Mouse (Mus musculus) embryonic stem cell, embryonic (primary cell): Measurements from ENCODE around the gene Tpk1.

Source experiments
- CTCF ChIA-PET, 4 experiments: fragments of 300-600 bp in 2 of 4; fragments of 350-600 bp in 2 of 4; sonication (Branson Sonifier 250); formaldehyde crosslinking; loops; one replicate each; lab custom pipeline; 2022; ENCODE audit warnings: inconsistent platforms in 2 of 4; lab: Charles Lee
- POLR2A ChIA-PET, 4 experiments: fragments of 300-600 bp in 2 of 4; fragments of 350-600 bp in 2 of 4; sonication (Branson Sonifier 250); formaldehyde crosslinking; loops; one replicate each; lab custom pipeline; 2022; ENCODE audit warnings: antibody characterized with exemption in 4 of 4, inconsistent platforms in 1 of 4; lab: Charles Lee

The Tpk1 gene

GRCm38 (mm10) chr6:43391358-43391757 is 274.7 kb downstream of the Tpk1 start:
- ChIA-PET CTCF (no interaction called here), POLR2A (no interaction called here)

GRCm38 (mm10) chr6:43387273-43387672 is 278.8 kb downstream of the Tpk1 start:
- CTCF ChIA-PET: no interaction called here
- POLR2A ChIA-PET: interaction anchor here in 1 of 4 experiments (1.1 kb wide), 1 partner anchor 11 kb away, joined by 3 read pairs; no protein-coding TSS in a partner anchor

- ChIA-PET CTCF (no interaction called here), POLR2A (interaction anchor here in 1 of 4 experiments (0.9 kb wide), 1 partner anchor 136 kb away, joined by 3 read pairs; no protein-coding TSS in a partner anchor)
Measured at GRCm38 (mm10) chr6:43384841-43385240, 281.2 kb downstream of the Tpk1 start.

- CTCF ChIA-PET: no interaction called here
Measured at GRCm38 (mm10) chr6:43384304-43384703, 281.8 kb downstream of the Tpk1 start.

GRCm38 (mm10) chr6:43382750-43383149 is 283.3 kb downstream of the Tpk1 start:
- ChIA-PET POLR2A (interaction anchor here in 1 of 4 experiments (0.9 kb wide), 1 partner anchor 24 kb away, joined by 3 read pairs; no protein-coding TSS in a partner anchor), CTCF (no interaction called here)

More at GRCm38 (mm10) chr6:43384304-43384703, 281.8 kb downstream of the Tpk1 start:
- POLR2A ChIA-PET: no interaction called here

GRCm38 (mm10) chr6:43382284-43382683 is 283.8 kb downstream of the Tpk1 start:
- CTCF ChIA-PET: no interaction called here

GRCm38 (mm10) chr6:43373206-43373605 is 292.9 kb downstream of the Tpk1 start:
- CTCF ChIA-PET: no interaction called here
- POLR2A ChIA-PET: no interaction called here

More at GRCm38 (mm10) chr6:43382284-43382683, 283.8 kb downstream of the Tpk1 start:
- POLR2A ChIA-PET: no interaction called here

GRCm38 (mm10) chr6:43367434-43367945 is 298.6 kb downstream of the Tpk1 start:
- ChIA-PET CTCF (no interaction called here), POLR2A (no interaction called here)

- POLR2A ChIA-PET: no interaction called here
- CTCF ChIA-PET: no interaction called here
Measured at GRCm38 (mm10) chr6:43366952-43367351, 299.1 kb downstream of the Tpk1 start.

GRCm38 (mm10) chr6:43363917-43364316 is 302.2 kb downstream of the Tpk1 start:
- CTCF ChIA-PET: no interaction called here
- POLR2A ChIA-PET: no interaction called here

GRCm38 (mm10) chr6:43363291-43363820 is 302.7 kb downstream of the Tpk1 start:
- ChIA-PET POLR2A (interaction anchor here in 2 of 4 experiments (0.6 to 1.0 kb wide), 2 partner anchors 29 to 262 kb away, joined by 3 to 7 read pairs; no protein-coding TSS in a partner anchor), CTCF (no interaction called here)

- CTCF ChIA-PET: interaction anchor here in 1 of 4 experiments (0.6 kb wide), 1 partner anchor 340 kb away, joined by 3 read pairs; no protein-coding TSS in a partner anchor
- POLR2A ChIA-PET: no interaction called here
Measured at GRCm38 (mm10) chr6:43361248-43361647, 304.8 kb downstream of the Tpk1 start.

GRCm38 (mm10) chr6:43360214-43360613 is 305.9 kb downstream of the Tpk1 start:
- POLR2A ChIA-PET: no interaction called here
- CTCF ChIA-PET: interaction anchor here in 1 of 4 experiments (0.6 kb wide), 1 partner anchor 788 kb away, joined by 3 read pairs; no protein-coding TSS in a partner anchor

GRCm38 (mm10) chr6:43354562-43355241 is 311.4 kb downstream of the Tpk1 start:
- POLR2A ChIA-PET: no interaction called here
- CTCF ChIA-PET: no interaction called here

- CTCF ChIA-PET: no interaction called here
- POLR2A ChIA-PET: interaction anchor here in 1 of 4 experiments (0.6 to 0.9 kb wide), 2 partner anchors 15 to 1070 kb away, joined by 4 to 6 read pairs; no protein-coding TSS in a partner anchor
Measured at GRCm38 (mm10) chr6:43353446-43353845, 312.6 kb downstream of the Tpk1 start.

GRCm38 (mm10) chr6:43349083-43349482 is 317.0 kb downstream of the Tpk1 start:
- CTCF ChIA-PET: no interaction called here
- POLR2A ChIA-PET: no interaction called here

GRCm38 (mm10) chr6:43347637-43348036 is 318.4 kb downstream of the Tpk1 start:
- ChIA-PET CTCF (no interaction called here), POLR2A (no interaction called here)

GRCm38 (mm10) chr6:43343006-43343405 is 323.1 kb downstream of the Tpk1 start:
- ChIA-PET CTCF (no interaction called here), POLR2A (no interaction called here)

GRCm38 (mm10) chr6:43342386-43342785 is 323.7 kb downstream of the Tpk1 start:
- POLR2A ChIA-PET: interaction anchor here in 1 of 4 experiments (0.8 kb wide), 1 partner anchor 15 kb away, joined by 3 read pairs; no protein-coding TSS in a partner anchor
- CTCF ChIA-PET: no interaction called here

GRCm38 (mm10) chr6:43338804-43339203 is 327.3 kb downstream of the Tpk1 start:
- ChIA-PET CTCF (interaction anchor here in 1 of 4 experiments (0.7 kb wide), 1 partner anchor 475 kb away, joined by 9 read pairs; no protein-coding TSS in a partner anchor), POLR2A (interaction anchor here in 1 of 4 experiments (1.1 to 1.6 kb wide), 2 partner anchors 11 to 14 kb away, joined by 3 to 6 read pairs; no protein-coding TSS in a partner anchor)
